Mouse (Mus musculus) adipocyte (in vitro differentiated cells): ENCODE measurements around the gene Crabp2.

Experiments used
- DNase-seq: peaks from one replicate; pipeline ENCODE4 v3.0.0-alpha.2; 2016; ENCODE audit warnings: low spot score

Crabp2 gene

GRCm38 (mm10) chr3:87927452-87927851 lies 21.0 kb upstream of the Crabp2 start:
- DNase-seq = no peak

- no peak for DNase-seq
These were observed 19.0 kb upstream of the Crabp2 start for GRCm38 (mm10) chr3:87929341-87930077.

DNA sequence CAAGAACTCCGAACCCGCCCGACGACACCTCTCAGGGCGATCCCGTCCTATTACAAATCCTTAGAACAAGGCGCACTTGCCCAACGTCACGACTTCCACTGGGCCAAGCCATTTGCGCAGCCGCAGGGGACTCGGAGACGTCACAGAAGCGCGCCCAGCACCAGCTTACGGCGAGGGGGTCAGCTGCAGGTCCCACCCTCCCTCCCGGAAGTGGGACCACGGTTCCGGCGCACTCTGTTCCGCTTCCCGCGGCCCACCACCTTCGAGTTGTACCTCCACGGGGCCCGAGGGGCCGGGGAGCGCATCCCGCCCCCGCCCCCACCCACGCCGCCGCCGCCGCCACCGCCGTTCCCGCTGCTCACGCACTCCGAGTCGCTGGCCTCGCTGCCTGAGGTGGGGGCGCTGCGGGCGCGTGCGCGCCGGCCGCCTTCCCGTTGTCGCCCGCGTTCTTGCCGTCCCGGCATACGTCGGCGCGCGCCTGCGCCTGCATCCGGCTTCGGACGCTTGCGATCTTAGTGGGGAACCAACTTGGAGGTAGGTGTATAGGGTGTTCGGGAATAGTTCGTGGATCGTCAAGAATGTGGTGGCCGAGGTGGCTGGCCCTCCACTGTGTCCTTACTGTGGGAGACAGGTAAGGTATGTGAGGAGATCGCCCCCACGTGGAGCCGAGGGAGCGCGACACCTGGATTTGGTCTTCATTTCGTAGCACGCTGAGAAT lies 18.2 kb upstream of the Crabp2 start, which contains the start of the genes Isg20l2 and Rrnad1:
TSS of gene Isg20l2 (plus strand) at position 237 of the 718 bp plus-strand sequence.
TSS of gene Rrnad1 (minus strand) at position 640 of the 718 bp plus-strand sequence.
- peak; percentile 97 for DNase-seq

DNA sequence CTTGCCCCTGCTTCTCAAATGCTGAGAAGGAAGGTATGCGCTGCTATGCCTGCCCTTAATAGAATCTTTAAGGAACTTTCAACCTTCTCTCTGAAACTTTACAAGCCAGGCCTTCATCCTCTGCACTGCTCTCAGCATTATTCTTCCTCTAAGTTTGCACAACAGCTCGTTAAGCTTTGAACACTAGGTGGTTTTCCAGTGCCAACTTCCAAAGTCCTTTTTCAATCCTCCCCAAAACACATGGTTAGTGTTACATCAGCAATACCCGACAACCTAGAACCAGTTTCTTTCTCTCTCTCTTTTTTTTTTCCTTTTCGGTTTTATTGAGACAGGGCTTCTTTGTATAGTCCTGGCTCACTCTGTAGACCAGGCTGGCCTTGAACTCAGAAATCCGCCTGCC lies 14.4 kb upstream of the Crabp2 start:
- no peak for DNase-seq

- no peak for DNase-seq
These were observed 14.0 kb upstream of the Crabp2 start for GRCm38 (mm10) chr3:87934501-87934900.

GRCm38 (mm10) chr3:87935201-87935600 lies 13.3 kb upstream of the Crabp2 start:
- DNase-seq = no peak

DNA sequence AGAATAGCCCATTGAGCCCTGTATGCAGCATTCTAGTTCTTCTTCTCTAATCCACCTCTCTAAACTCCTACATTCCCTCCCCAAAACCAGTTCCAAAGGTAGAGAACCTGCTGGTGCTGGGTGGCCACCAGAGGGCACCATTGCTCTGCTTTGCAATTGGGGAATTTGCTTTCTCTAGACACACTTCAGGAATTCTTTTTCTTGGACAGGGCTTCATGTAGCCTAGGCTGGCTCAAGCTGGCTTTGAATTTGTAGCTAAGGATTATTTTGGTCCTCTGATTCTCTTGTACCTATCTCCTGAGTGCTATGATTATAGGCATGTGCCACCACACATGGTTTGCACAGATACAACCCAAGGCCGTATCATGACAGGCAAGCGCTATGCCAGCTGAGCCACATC lies 12.7 kb upstream of the Crabp2 start:
- DNase-seq = peak; percentile 85

GRCm38 (mm10) chr3:87940611-87941010 lies 7.9 kb upstream of the Crabp2 start:
- no peak for DNase-seq

DNA sequence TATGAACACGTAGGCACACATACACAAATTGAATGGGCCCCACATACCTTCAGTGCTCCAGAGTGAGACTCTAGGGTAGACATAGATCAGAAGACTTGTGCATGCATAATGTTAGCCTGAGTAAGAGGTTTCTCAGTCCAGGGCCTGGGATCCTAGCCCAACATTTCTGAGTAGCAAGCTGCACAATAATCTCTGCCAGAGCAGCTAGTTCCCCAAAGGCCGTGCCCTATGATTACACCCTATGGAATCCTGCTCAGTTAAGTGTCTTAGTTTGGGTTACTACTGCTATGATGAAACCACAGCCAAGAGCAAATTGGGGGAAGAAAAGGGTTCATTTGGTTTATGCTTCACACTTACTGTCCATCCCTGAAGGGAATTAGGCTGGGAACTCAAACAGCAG lies 6.0 kb upstream of the Crabp2 start:
- peak; percentile 63 for DNase-seq

GRCm38 (mm10) chr3:87943586-87943985 lies 4.9 kb upstream of the Crabp2 start:
- peak; percentile 39 for DNase-seq

DNA sequence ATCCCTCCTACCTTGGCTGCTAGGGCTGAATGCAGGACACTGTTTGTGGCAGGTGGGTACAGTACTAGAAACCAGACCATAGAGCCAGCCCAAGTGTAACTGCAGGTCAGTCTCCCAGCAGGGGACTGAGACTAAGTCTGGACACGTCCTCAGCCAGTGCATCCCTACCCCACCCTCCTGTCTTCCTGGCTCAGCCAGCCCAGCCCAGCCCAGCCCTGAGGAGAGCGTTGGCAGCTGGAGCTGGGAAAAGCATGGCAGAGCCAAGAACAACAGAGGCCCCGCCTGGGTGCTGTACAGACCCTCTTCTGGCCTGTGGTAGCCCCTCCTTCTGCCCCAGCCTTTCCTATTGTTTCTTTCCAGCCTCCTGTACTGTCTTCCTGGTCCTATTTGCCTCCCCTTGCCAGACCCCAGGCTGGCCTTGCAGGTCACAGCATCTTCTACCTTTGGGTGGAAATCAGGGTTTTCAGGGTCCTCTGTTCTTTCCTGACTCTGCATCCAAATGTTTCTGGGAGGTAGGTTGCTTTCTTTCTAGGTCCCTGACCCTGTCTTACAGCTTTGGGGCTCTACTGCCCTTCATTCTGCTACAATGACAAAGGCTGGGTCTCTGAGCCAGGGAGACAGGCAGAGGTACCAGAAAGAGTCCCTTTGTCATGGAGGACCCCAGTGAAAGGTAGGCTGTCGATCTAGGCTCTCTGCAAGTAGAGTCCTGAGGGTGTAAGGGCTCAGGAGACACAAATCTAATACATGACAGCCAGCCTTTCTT lies 3.4 kb upstream of the Crabp2 start:
- no peak for DNase-seq

- no peak for DNase-seq
These were observed 2.5 kb upstream of the Crabp2 start for GRCm38 (mm10) chr3:87945781-87946540.

- DNase-seq = no peak
These were observed 2.0 kb upstream of the Crabp2 start for GRCm38 (mm10) chr3:87946541-87946860.

DNA sequence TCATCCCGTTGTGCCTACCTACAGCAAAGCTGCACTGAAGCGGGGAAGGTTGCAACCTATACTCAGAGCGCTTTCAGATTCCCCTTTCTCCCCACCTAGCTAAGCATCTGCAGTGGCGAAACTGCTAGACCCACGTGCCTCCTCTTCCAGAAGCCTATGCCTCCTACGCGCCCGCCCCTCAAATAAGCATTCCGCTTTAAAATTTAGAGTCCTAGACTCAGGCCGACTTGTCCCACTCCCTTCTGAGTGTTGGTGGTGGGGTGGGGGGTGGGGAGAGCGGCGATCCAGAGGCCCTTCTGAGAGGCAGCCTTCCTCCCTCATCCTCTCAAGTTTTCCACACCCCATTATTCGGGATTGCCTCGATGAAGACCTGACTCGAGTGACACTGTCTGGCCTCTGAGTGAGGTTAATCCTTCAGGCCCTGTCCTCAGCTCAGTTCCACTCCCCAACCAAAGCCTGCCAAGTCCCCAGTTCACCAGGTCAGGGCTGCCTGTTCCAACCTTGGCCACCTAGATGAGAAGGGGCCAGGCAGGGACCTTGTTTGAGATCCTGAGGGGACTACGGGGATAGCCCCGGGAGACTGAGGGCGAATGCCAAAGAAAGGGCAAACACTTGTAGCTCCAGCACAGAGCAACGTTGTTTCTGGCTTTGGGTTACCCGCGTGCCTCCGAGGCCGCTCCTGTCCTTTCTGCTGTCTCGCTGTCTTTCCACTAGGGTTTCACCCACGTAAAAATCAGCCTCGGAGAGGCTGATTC lies 1.2 kb upstream of the Crabp2 start:
- DNase-seq = no peak

GRCm38 (mm10) chr3:87947811-87948199 lies 661 bp upstream of the Crabp2 start:
- DNase-seq = no peak

DNA sequence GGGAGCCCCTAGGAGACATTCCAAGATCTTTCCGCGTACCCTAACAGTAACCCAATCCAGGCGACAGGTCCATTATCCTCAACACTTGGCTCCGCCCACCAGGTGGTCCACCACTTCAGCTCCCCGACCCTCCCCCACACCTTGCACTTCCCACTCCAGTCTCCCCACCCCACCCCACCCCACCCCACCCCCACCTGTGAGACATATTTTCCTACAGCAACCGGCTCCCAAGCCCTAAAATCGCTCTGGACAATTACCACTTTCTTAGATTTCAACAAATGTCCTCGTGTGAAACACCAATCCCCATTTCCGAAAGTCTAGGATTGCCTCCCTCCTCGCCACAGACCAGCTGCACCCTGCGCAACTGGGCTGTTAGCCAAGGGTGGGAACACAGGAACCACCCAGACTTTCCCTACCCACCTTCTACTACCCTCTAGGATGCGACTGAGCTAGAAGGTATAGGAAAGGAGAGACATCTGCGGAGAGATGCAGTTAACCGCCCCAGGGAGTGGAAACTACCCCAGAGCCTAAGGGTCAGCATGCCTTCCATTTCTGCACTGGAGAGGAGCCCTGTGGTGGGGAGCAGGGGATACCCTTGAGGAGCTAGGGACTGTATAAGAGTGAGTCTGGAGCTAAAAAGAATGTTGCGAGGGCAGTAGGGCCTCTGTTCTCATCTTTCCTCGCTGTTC lies 944 bp downstream of the Crabp2 start:
- no peak for DNase-seq

- DNase-seq = no peak
These were observed 1.6 kb downstream of the Crabp2 start for GRCm38 (mm10) chr3:87949955-87950515.

- DNase-seq = no peak
These were observed 3.5 kb downstream of the Crabp2 start for GRCm38 (mm10) chr3:87951946-87952345.

GRCm38 (mm10) chr3:87952440-87952839 lies 4.0 kb downstream of the Crabp2 start:
- no peak for DNase-seq

DNA sequence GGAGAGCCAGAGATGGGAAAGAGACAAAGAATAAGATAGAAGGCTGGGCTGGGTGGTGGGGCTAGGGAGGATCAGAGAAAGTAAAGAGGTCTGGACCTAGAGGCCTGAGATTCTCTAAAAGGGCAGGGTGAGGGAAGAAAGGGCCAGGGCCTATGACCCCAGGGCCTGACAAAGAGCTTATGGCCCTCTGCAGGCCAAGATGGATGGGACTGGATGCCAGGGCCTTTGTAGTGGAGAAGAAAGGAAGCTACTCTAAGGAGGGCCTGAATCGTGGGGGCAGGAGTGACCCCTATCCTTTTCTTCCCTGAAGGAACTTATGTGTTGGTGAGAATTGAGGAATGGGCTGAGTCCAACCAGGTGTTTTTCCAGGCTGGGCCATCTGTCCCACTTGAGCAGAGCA lies 9.6 kb downstream of the Crabp2 start:
- DNase-seq = no peak
